Mouse (Mus musculus): ENCODE data around the gene Olfr70.

The Olfr70 gene

GRCm38 (mm10) chr4:43700707-43701106, at the start of gene Olfr70:
Olfr70 (minus strand) TSS chr4:43700807.
- no peak for DNase-seq (ENCODE audit: low spot score)

- peak; percentile 22 for DNase-seq (ENCODE audit: low spot score)
Observed at GRCm38 (mm10) chr4:43745187-43745586, 44.6 kb upstream of the Olfr70 start.

- no peak for DNase-seq (ENCODE audit: low spot score)
Observed at GRCm38 (mm10) chr4:43743099-43743498, 42.5 kb upstream of the Olfr70 start.

GRCm38 (mm10) chr4:43742637-43743036, 42.0 kb upstream of the Olfr70 start:
- DNase-seq (ENCODE audit: low spot score): no peak

GRCm38 (mm10) chr4:43741526-43741925, 40.9 kb upstream of the Olfr70 start:
- DNase-seq (ENCODE audit: low spot score): no peak

- no peak for DNase-seq (ENCODE audit: low spot score)
Observed at GRCm38 (mm10) chr4:43738989-43739674, 38.5 kb upstream of the Olfr70 start.

- DNase-seq (ENCODE audit: low spot score): no peak
Observed at GRCm38 (mm10) chr4:43737144-43737543, 36.5 kb upstream of the Olfr70 start.

- no peak for DNase-seq (ENCODE audit: low spot score)
Observed at GRCm38 (mm10) chr4:43733186-43733585, 32.6 kb upstream of the Olfr70 start.

GRCm38 (mm10) chr4:43732171-43732570, 31.6 kb upstream of the Olfr70 start:
- DNase-seq (ENCODE audit: low spot score): no peak

GRCm38 (mm10) chr4:43730750-43731297, 30.2 kb upstream of the Olfr70 start:
- no peak for DNase-seq (ENCODE audit: low spot score)

- DNase-seq (ENCODE audit: low spot score): peak; percentile 6
Observed at GRCm38 (mm10) chr4:43729794-43730550, 29.4 kb upstream of the Olfr70 start, which contains the start of gene Spaar. Spaar (plus strand) TSS chr4:43730034.

- no peak for DNase-seq (ENCODE audit: low spot score)
Observed at GRCm38 (mm10) chr4:43729126-43729525, 28.5 kb upstream of the Olfr70 start.

GRCm38 (mm10) chr4:43728576-43728954, 28.0 kb upstream of the Olfr70 start:
- DNase-seq (ENCODE audit: low spot score): no peak

GRCm38 (mm10) chr4:43727718-43728575, 27.3 kb upstream of the Olfr70 start:
- DNase-seq (ENCODE audit: low spot score): no peak

- no peak for DNase-seq (ENCODE audit: low spot score)
Observed at GRCm38 (mm10) chr4:43726995-43727394, 26.4 kb upstream of the Olfr70 start, which contains the start of gene Hrct1. Hrct1 (plus strand) TSS chr4:43727188.

- no peak for DNase-seq (ENCODE audit: low spot score)
Observed at GRCm38 (mm10) chr4:43726228-43726993, 25.8 kb upstream of the Olfr70 start.

- DNase-seq (ENCODE audit: low spot score): peak; percentile 27
Observed at GRCm38 (mm10) chr4:43724764-43725163, 24.2 kb upstream of the Olfr70 start.

GRCm38 (mm10) chr4:43722191-43722590, 21.6 kb upstream of the Olfr70 start:
- DNase-seq (ENCODE audit: low spot score): no peak

GRCm38 (mm10) chr4:43720491-43721228, 20.1 kb upstream of the Olfr70 start:
- no peak for DNase-seq (ENCODE audit: low spot score)

GRCm38 (mm10) chr4:43713652-43714219, 13.1 kb upstream of the Olfr70 start:
- no peak for DNase-seq (ENCODE audit: low spot score)

All from c-Kit-positive CD71-positive TER-119-positive erythroid progenitor cells, embryonic 14.5 days (primary cell).